Mouse (Mus musculus): Measurements from ENCODE around the gene Epha2.

The Epha2 gene

DNA sequence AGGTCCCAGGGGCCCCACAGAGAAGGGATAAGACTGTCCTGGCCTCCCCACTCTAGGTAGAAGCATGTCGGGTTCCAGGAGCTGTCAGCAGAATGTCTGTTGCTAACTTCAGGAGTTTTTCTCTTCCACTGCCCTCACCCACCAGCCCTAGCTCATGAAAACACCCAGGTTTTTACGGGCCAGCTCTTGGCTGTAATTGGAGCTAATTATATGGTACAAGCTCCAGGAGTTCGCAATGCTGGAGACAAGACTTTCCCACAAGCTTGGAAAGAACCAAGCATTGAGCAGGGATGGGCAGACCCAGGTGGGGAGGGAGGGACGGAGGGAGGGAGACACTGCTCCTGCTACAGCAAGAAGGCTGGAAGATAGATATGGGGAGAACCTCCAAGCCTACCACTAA is 26.0 kb downstream of the Epha2 start:
- in situ Hi-C loops (cut with MboI) = no loop called here

DNA sequence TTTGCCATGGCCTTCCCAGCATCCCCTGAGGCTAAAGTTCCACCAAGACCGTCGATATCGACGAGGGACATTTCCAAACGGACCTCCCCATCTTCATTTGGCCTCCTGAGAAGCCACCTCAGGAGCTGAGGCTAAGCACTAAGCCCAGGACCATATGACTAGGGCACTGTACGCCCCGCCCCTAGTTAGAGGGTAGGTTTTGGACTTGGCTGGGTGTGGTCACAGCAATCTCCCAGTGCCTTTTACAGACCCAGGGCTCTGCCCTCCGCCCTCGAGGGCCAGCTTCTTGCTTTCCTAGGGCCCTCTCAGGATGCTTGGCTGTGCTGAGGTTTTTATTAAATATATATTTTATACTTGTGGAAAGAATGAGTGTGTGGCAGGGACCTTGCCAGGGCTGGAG is 27.7 kb downstream of the Epha2 start:
- in situ Hi-C loops (cut with MboI) = no loop called here

DNA sequence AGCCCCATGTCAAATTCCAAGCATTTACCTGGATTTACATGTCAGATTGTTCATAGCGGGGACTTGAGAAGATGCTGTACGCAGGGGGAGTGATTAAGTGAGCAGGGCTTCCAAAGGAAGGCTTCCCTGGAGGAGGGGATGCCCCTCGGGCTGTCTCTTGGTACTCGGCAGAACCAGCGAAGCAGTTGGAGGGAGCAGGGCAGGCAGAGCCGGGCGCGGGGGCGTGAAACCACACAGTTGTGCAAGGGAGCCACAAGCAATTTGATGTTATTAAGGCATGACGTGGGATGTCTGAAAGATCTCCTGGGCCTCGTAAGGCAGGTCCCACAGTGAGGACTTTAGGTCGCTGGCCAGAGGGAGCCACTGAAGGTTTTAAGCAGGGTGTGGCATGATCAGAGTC is 28.9 kb downstream of the Epha2 start:
- in situ Hi-C loops (cut with MboI) = no loop called here

DNA sequence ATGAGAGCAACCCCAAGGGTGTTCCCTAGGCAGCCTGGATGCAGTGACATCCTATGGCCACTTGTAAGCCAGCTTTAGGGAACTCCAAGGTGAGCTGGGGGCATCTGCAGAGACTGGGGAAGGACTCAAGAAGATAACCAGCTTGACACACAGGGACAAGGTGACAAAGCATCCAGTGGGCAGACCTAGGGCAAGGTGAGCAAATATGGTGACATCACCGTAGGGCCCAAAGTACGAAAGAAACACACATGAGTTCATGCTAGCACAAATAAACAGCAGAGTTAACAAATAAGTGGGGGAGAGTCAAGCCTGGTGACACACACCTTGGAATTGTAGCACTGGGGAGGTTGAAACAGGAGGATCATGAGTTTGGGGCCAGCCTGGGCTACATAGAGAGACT is 30.4 kb downstream of the Epha2 start:
- in situ Hi-C loops (cut with MboI) = no loop called here

DNA sequence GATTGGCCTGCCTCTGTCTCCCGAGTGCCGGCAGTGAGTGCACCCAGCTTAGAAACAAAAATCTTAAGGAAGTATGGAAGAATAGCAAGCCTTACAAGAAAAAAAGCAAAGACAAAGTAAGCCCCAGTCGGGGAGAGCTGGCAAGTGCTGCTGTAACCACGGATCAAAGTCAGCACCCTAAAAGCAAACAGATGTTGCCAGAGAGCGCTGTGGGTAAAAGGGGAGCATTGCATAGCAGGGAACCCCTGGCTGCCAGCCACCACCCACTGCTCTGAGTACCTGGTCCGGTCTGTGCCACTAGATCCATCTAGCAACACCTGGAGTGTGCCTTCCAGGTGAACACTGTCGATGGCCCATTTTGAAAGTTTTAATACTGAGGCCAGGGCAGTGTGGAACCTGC is 31.2 kb downstream of the Epha2 start:
- in situ Hi-C loops (cut with MboI) = no loop called here

DNA sequence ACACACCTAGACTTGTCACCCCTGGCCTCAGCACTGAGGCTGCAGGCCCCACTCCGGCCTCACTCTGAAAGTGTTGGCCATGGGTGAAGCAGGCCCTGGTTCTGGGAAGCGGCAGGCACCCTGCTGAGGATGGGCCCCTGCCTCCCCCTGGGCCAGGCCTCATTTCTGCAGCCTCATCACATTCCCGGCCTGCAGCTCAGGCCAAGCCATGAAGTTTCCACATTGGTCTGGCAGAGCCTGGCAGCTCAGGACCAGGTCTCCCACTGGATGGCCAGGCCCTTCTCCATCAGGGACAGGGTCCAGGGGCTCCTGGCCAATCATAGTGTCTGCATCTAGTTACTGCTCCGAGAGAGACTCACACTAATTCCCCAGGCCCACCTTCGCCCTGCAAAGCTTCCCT is 33.7 kb downstream of the Epha2 start:
- in situ Hi-C loops (cut with MboI) = no loop called here

DNA sequence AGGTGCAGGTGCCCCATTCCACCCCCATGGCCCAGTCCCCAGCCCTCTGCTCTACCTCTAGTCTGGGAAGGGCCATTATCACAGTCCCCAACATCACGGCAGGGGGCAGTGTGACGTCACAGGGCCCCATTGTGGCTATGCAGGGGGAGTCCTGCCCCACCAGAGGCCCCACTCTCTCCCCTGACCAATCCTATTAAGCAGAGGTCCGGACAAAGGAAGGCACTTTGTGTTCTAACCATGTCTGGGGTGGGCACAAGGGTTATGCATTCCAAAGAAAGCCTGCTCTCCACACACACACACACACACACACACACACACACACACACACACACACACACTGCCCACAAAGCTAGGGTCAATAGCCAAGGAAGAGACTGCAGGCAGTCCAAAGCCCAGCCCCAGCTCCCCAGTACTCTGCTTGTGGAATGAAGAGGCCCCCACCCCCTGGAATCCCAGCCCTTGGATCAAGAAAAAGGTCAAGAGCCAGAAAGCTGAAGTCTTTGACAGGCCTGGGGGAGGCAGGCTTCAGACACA is 34.3 kb downstream of the Epha2 start:
- in situ Hi-C loops (cut with MboI) = no loop called here

DNA sequence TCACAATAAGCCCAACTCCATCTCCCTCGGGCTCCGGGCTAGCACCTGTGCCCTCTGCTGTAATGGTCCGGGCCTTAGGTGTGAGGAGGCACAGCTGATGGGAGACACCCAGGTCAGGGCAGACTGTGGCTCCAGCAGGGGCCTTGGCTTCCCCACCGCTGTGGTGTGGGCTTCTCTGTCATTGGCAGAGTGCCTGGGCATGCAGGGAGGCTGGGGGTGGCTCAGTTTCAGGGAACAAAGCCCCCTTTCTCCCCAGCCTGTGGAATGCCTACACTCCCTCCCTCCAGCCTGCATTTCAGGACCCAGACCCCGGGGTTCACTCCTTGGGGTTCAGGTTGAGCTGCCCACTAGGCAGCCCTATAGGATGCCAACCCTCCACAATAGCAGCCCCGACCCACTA is 35.2 kb downstream of the Epha2 start:
- in situ Hi-C loops (cut with MboI) = no loop called here

DNA sequence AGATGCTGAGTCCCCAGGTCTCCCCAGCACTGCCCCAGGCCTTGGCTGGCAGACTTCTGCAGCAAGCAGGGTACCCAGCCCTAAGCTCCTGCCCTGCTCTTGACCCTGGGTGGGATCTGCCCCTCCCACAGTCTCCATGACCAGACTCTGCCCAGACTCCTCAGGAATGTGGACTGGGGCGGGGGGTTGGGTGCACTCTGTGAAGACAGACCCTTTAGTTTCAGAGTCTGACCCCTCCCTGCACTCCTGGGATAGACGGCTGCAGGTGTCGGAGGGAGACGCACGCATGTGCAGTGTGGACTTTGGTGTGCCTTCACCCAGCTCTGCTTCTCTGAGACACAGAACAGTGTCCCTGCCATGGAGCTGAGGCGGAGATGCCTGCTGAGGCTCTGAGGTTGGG is 36.9 kb downstream of the Epha2 start:
- in situ Hi-C loops (cut with MboI) = no loop called here

DNA sequence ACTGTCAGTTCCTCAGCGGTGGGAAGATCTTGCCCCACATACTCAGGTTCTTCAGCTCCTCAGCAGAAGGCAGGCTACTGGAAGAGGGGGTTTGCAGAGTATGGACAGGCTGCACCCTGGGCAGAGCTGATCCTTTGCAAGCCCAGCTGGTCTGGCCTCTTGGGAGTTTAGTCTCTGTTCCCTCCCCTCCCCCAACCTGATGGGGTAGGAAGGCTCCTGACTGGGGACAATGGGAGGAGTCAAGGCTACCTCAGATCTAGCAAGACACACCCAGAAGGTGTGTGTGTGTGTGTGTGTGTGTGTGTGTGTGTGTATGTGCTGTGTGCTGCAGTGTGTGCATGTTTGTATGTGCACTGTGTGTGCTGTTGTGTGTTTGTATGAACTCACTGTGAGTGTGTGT is 37.8 kb downstream of the Epha2 start:
- in situ Hi-C loops (cut with MboI) = no loop called here

DNA sequence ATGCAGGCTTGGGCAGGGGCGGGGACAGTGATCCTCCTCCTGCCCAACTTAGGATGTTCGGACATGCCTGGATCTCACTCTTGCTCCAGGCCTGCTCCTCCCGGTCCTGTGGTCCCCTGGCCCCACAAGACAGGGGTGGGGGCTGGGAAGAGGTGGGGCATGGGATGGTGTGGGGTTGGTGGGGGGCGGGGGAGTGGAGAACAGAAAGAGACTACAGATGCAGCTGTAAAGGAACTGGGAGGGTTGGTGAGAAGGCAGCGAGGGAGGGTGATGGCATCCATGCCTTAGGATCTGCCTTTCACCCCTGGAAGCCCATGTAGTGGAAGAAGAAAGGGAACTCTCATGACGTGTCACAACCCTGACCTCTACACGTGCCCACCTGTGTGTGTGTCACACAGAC is 40.4 kb downstream of the Epha2 start:
- in situ Hi-C loops (cut with MboI) = no loop called here

DNA sequence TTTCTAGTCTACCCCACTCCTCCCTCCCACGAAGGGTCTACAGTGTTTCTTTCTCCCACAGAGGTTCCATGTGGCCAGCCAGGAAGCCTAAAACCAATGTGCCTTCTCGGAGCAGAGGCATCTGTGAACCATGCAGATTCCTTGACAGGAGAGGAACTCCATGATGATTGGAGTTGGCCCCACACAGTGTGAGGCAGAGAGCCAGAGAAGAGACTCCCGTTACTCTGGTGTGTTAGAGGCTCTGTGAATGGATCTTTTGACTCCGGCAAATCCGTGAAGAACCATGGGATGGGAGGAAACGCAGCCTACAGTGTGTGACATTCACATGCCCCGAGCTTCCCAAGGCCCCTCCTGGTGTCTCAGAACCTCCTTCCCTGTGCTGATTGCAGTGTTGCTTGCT is 42.5 kb downstream of the Epha2 start:
- in situ Hi-C loops (cut with MboI) = no loop called here

DNA sequence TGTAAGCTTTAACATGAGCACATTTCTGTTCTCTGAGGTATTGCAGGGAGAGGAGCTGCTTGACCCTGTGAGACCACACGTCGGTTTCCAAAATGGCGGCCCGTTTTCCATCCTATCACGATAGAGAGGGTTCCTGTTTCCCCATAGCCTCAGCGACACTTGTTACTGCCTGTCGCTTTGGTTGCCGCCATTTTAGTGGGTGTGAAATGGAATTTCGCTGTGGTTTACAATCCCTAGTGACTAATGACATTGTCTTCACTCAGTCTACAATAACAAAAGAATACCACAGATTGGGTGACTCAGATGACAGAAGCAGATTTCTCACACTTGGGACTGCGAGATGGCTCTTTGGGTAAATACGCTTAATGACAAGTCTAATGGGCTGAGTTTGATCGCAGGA is 44.2 kb downstream of the Epha2 start:
- in situ Hi-C loops (cut with MboI) = no loop called here

DNA sequence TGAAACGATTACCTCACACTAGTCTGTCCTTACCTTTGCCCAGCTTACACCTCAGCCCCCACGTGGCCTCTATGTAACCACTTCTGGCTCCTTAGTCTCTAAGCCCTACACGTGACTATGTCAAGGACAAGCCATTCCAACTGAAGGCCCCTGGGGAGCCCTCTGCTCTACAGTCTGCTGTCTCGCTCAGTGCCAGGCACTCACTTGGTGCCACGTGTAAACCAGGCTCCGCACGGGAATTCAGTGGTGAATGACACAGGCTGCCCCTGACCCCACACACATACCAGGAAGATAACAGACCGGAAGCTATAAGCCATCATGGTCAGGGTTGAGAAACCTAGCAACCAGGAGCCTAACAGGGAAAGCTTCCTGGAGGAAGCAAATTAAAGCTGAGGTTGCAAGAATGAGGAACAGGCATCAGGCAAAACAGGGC is 46.3 kb downstream of the Epha2 start:
- in situ Hi-C loops (cut with MboI) = no loop called here

DNA sequence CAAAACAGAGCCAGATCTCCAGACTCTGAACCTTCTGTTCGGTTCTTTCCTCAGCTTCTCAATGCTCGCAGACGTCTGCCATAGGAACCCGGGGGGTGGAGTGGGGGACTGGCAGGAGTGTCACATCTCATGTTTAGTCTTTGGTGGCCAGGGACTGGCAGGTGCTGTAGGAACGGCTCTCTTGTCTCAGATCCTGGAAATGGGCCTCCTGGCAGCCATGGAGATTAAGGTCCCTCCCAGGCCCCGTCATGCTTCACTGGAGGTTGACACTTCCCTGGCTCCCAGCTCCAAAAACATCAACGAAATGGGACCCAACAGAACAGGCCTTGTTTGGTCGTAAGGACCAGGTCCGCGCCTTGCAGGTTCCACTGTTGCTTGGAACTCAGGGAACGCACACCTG is 47.6 kb downstream of the Epha2 start:
- in situ Hi-C loops (cut with MboI) = no loop called here

DNA sequence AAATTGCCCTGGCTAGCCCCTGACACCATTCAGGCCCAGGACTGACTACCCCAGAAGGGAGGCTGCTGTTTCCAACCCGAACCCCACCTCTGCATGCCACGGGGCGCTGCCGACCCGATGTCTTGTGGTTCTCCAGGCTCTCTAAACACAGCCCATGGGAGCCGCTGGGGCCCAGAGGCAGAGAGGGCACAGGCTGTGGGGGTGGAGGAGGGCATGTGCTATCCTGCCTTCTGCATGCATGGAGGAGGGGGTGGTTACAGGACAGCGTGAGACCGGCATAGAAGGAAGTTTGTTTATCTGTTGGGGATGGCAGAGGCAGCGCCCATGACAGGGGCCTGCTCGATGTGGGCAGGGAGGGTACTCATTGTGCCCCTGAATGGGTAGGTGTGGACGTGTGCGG is 49.0 kb downstream of the Epha2 start:
- in situ Hi-C loops (cut with MboI) = no loop called here

DNA sequence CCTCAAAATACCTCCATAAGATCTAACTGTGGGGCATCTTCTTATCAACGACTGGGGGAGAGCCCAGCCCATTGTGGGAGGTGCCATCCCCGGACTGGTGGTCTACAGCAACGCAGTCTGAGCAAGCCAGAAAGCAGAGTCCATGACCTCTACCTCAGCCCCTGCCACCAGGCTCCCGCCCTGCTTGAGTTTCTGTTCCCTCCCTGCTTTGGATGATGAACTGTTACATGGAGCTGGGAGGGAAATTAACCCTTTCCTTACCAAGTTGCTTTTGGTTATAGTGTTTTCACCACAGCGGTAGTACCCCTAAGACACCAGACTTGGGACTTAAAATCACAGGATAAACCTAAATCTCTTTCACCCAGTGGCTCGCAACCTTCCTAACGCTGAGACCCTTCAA is 50.9 kb downstream of the Epha2 start:
- in situ Hi-C loops (cut with MboI) = no loop called here

DNA sequence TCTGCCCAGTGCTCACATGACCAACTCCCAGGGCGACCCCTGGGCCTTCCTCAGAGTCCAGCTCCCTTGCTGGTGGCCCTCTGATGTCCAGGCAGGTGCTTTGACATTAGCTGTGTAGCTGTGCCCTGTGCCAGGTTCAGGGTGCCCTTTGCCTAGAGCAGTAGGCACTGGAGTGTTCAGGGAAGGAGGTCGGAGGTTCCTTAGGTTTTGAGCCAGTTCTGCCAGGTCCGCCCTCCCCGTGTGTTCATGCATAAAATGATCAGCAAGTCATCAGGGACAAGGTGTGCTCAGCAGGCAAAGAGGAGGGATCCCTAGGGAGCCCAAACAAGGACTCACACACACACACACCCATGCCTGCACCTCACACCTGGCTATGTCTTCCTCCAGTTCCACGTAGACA is 51.9 kb downstream of the Epha2 start:
- in situ Hi-C loops (cut with MboI) = no loop called here

DNA sequence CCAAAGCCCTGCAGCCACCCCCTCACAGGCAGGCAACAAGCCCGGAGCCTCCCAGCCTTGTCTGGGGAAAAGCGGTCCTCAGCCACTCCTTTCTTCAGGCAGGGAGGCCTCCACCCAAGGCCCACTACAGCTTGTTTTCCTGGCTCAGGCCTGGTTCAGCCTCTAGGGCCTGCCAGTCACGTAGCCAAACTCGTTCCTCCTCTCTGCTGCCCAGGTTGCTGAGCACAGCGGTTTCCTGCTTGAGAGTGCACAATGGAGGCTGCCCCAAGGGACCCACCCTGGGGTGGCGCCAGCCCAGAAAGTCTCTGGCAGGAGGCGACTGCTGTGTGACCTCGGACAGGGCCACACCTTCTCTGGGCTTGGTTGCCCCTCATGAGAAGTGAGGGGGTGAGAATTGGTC is 52.8 kb downstream of the Epha2 start:
- in situ Hi-C loops (cut with MboI) = no loop called here

DNA sequence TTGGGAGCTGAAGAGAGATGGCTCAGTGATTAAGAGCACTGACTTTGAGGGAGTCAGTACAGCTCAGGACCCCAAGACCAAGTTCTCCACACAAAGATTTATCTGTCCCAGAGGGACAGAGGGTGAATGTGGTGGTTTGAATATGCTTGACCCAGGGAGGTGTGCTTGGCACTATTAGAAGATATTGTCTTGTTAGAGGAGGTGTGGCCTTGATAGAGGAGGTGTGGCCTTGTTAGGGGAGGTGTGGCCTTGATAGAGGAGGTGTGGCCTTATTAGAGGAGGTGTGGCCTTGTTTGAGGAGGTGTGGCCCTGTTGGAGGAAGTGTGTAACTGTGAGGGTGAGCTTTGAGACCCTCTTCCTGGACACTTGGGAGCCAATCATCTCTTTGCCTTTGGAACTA is 56.8 kb downstream of the Epha2 start:
- in situ Hi-C loops (cut with MboI) = no loop called here

DNA sequence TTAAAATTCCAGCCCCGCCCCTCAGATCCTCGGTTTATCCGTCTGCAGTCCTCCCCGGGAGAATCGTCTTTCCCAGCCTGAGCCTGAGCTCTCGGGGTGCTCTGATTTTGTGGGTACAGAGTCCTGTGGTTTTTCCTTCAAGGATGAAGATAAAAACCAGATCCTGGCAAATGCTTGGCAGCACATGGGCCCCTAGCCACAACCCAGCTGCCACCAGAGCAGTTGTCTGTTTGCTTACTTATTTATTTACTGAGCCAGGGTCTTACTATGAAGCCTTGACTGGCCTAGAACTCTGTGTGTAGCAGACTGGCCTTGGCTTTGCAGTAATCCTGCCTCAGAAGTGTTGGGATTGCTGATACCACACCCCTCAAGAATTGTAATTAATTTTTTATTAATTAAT is 58.2 kb downstream of the Epha2 start:
- in situ Hi-C loops (cut with MboI) = no loop called here

DNA sequence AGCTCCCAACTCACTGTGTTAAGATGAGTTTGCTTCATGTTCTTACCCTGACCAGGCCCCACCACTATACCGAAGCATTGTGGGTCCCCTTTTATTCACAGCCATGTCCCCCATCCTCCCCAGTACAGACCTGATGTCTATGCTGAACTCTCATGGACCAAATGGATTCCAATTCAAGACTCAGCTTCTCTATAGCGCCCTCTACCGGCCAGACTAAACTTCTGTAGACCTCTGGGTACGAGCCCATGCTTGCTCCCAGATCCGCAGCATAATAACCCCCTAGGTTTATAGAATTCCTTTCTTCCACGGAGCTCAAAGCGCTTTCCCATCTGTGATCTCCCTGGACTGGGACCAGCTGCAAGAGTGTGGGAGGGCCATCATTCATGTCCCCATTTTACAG is 59.8 kb downstream of the Epha2 start:
- in situ Hi-C loops (cut with MboI) = loop anchor here (10.0 kb wide), 1 partner anchor 86 kb away; no protein-coding TSS in a partner anchor

DNA sequence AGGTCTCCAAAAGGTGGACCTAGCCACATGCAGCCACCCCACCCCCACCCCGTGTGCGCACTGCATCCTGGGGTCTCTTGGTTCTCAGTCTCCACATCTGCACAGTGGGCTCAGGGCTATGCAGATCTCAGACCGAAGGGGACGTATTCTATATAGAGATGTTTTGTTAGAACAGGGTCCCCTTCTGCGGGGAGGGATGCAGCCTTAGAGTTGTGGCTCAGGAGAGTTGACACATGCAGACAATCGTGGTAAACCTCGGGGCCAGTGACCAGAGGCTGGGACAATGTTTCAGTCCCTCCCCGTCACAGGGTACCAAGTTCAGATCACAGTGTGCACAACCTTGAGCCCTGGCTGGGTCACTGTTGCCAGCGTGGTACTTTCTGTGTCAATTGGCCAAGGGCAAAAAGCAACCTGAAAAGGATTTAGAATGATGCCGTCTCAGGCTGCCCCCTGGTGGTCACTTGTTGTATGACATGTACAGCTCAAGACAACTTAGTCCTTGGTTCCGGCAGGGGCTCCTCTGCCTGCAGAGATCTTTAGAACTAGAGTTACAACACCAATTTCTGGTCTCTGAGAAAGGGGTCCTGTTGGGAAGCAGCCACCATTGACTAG is 62.0 kb downstream of the Epha2 start:
- in situ Hi-C loops (cut with MboI) = loop anchor here (10.0 kb wide), 1 partner anchor 88 kb away; no protein-coding TSS in a partner anchor

DNA sequence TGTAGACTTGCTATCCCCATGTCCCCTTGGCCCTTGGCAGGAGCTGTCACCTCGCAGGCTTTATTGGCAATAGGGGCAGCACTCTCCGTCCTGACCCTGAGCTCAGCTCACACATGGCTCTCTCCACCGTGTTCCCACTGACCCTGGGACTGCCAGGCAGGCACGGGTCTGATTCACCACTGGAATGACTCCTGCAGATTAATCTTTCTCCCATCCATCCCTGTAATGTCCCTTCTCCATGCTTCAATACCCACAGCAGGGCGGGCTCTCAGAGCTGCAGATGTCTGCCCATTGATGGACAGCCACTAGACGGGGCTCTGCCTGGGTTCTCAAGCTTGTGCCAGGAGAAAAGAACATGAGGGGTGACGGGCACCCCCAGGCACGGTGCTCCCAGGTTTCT is 64.1 kb downstream of the Epha2 start:
- in situ Hi-C loops (cut with MboI) = loop anchor here (10.0 kb wide), 1 partner anchor 90 kb away; no protein-coding TSS in a partner anchor
